Mouse (Mus musculus): ENCODE measurements at regions not wholly inside any gene's neighbourhood (a gene's known extent, or its start where the extent isn't known, plus 50 kb on each side); places are given as distances from the start of the nearest gene placed in this dataset.

DNA sequence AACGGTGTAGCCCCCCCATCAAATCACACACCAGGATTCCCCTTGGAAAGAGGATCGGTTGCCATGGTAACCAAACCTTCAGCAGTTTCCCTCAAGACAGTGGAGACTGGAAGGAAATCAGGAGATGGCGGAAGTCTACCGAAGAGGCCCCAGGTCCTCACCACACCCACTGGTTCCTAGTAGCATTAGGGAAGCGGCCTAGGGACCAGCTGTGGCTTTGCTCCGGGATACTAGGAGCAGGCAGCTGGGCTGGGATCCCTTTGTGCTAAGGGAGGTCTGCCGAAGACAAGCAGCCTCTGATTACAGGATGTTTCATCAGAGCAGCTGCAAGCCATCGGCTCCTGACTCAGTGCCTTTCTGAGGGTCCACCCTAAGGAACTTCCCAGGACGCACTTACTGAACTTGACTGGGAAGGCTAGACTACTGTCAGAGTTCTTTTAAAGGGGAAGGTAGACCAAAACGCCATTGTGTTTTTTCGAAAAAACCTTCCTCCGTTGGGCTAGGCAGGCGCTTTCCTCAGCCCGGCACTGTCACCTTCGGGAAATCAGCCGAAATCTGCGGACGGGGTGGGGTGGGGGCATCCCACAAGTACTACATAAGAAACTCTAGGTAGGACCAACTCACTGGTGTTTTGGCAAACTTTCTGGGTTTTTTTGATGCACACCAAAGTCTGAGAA lies 139.9 kb downstream of the Mtx2 start:
- Histone ChIP-seq H3K4me2 (replicated peaks; ENCODE audit: low read depth, low read length) (no peak overlapping the region), H3K9me3 (ENCODE audit: control insufficient read depth, low read depth, low read length) (no peaks in the 10 kb centered on the region), H3K4me1 (ENCODE audit: control insufficient read depth, insufficient read depth, low read length) (peaks cover 4% of the 10 kb centered on the region; the same call in 1 of the 2 replicates), H3K9ac (replicated peaks; ENCODE audit: low read depth, low read length) (no peak overlapping the region), H3K4me3 (ENCODE audit: low read depth, low read length) (no peak overlapping the region), H3K36me3 (ENCODE audit: control insufficient read depth, insufficient read depth, low read length) (no peaks in the 10 kb centered on the region), H3K27me3 (ENCODE audit: control insufficient read depth, insufficient read depth, low read length) (no peaks in the 10 kb centered on the region), H3K27ac (ENCODE audit: low read length) (peak overlapping the region; percentile 8; the same call in 1 of the 2 replicates)
- peak; percentile 77; the same call in 1 of the 2 replicates for ATAC-seq (ENCODE audit: insufficient number of reproducible peaks, insufficient read depth, low FRiP score, low read depth)
- WGBS: 35% methylated on average over 18 of the region's 18 CpGs

DNA sequence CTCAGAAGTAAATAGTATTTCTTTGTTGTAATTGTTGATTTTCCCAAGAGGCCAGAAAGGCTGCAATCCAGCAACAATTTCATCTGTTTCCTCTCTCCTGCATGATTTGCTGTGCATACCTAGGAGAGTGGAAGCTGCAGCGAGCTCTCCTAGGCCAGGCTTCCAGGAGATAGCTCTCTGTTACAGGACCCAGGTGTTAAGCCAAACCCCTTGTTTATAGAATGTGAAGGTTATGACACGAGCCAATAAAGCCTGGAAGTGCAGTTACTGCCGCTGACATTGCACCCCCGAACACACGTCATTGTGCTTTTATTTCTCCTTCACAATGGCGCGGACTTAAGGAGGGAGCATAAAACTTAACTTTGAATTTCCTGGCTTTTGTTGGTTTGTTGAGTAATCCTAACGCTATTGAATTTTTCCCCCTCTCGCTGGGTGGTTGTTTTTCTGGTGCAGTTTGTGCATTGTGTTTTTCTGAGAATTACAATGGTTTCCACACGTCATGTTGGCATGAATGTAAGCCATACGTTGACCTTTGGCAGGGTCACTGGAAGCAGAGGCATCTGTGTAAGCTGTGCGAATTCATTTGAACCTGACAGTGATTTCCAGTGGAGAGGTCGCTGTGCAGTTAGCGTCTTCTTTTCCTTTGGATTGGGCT lies 145.1 kb downstream of the Mtx2 start:
- WGBS: 33% methylated on average over 14 of the region's 14 CpGs
- Histone ChIP-seq H3K27ac (ENCODE audit: low read length) (no peak overlapping the region; the same call in 1 of the 2 replicates), H3K9ac (replicated peaks; ENCODE audit: low read depth, low read length) (no peak overlapping the region), H3K4me2 (replicated peaks; ENCODE audit: low read depth, low read length) (no peak overlapping the region), H3K36me3 (ENCODE audit: control insufficient read depth, insufficient read depth, low read length) (no peaks in the 10 kb centered on the region), H3K9me3 (ENCODE audit: control insufficient read depth, low read depth, low read length) (no peaks in the 10 kb centered on the region), H3K4me3 (ENCODE audit: low read depth, low read length) (no peak overlapping the region), H3K27me3 (ENCODE audit: control insufficient read depth, insufficient read depth, low read length) (no peaks in the 10 kb centered on the region), H3K4me1 (ENCODE audit: control insufficient read depth, insufficient read depth, low read length) (no peaks in the 10 kb centered on the region)
- no peak for ATAC-seq (ENCODE audit: insufficient number of reproducible peaks, insufficient read depth, low FRiP score, low read depth)

DNA sequence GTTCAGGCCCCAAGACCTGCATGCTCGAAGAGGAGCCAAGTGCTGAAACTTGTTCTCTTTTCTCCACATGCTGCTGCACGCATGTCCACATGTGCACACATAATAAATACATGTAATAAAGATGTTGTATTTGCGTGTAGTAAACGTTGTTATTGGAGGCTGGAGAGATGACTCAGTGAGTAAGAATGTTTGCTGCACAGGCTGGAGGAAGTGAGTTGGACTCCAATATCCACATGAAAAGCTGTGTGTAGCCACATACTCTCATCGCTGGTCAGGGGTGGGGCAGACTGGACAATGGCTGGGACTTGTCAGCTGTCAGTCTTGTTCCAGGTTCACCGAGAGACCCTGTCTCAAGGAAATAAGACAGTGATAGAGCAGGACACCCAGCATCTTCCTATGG lies 147.8 kb downstream of the Mtx2 start:
- H3K4me2 ChIP-seq (replicated peaks; ENCODE audit: low read depth, low read length): no peak overlapping the region
- WGBS: 72% methylated on average over 6 of the region's 6 CpGs
- no peak overlapping the region for H3K27ac ChIP-seq (ENCODE audit: low read length)
- no peaks in the 10 kb centered on the region for H3K4me1 ChIP-seq (ENCODE audit: control insufficient read depth, insufficient read depth, low read length)
- H3K9me3 ChIP-seq (ENCODE audit: control insufficient read depth, low read depth, low read length): no peaks in the 10 kb centered on the region
- no peak for ATAC-seq (ENCODE audit: insufficient number of reproducible peaks, insufficient read depth, low FRiP score, low read depth)
- no peaks in the 10 kb centered on the region for H3K27me3 ChIP-seq (ENCODE audit: control insufficient read depth, insufficient read depth, low read length)
- no peak overlapping the region for H3K9ac ChIP-seq (replicated peaks; ENCODE audit: low read depth, low read length)
- H3K36me3 ChIP-seq (ENCODE audit: control insufficient read depth, insufficient read depth, low read length): no peaks in the 10 kb centered on the region
- H3K4me3 ChIP-seq (ENCODE audit: low read depth, low read length): no peak overlapping the region

DNA sequence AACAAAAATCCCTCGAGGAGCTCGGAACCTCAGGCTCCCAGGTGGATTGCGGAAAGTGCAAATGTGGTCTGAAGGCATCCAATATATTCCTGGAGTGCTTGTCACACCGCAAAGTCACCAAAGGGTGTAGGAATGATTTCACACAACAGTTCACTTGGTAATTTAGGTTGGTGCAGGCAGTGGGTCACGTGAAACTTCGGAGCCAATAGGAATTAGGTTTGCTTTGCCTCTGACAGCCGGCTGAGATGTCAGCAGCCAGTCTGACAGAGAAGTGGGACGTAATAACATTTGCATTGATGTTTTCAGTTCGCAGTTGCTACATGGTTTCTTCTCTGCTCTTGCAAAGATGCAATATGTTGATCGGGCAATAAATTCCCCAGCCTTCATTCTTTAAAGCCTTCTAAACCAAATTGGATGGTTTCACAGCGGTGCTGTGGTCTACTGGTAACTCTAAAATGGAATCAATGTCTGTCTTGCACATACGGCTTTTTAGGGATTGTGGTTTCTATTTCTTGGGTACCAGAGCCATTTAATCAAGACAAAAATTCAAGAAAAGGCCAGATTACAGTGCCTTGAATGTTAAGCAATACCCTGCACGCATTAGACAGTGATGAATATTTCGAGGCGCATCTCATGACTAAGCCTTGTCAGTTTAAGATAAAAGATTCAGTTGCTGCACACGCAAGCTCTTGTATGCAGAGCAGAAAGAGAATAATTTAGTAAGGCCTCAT lies 149.2 kb downstream of the Mtx2 start:
- 60% methylated on average over 16 of the region's 16 CpGs for WGBS
- no peak overlapping the region for H3K4me3 ChIP-seq (ENCODE audit: low read depth, low read length)

DNA sequence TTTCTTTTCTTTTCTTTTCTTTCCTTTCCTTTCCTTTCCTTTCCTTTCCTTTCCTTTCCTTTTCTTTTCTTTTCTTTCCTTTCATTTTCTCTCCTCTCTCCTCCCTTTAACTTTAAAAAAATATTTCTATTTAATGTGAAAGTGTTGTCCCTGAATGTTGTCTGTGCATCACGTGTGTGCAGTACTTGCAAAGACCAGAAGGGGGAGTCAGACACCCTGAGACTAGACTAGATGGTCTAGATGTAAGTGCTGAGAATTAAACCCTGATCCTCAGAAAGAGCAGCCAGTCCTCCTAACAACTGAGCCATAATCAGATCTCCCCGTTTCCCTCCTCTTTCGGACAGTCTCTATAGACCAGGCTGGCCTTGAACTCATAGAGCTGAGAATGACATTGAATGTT lies 151.7 kb downstream of the Mtx2 start:
- WGBS: 94% methylated on average over 3 of the region's 3 CpGs
- no peak for ATAC-seq (ENCODE audit: insufficient number of reproducible peaks, insufficient read depth, low FRiP score, low read depth)

More for the DNA sequence above, 149.2 kb downstream of the Mtx2 start:
- Histone ChIP-seq H3K9me3 (ENCODE audit: control insufficient read depth, low read depth, low read length) (no peaks in the 10 kb centered on the region), H3K36me3 (ENCODE audit: control insufficient read depth, insufficient read depth, low read length) (no peaks in the 10 kb centered on the region), H3K4me1 (ENCODE audit: control insufficient read depth, insufficient read depth, low read length) (no peaks in the 10 kb centered on the region), H3K9ac (replicated peaks; ENCODE audit: low read depth, low read length) (no peak overlapping the region), H3K4me2 (replicated peaks; ENCODE audit: low read depth, low read length) (no peak overlapping the region; the same call in 1 of the 2 replicates), H3K27me3 (ENCODE audit: control insufficient read depth, insufficient read depth, low read length) (no peaks in the 10 kb centered on the region), H3K27ac (ENCODE audit: low read length) (no peak overlapping the region)
- no peak for ATAC-seq (ENCODE audit: insufficient number of reproducible peaks, insufficient read depth, low FRiP score, low read depth)

DNA sequence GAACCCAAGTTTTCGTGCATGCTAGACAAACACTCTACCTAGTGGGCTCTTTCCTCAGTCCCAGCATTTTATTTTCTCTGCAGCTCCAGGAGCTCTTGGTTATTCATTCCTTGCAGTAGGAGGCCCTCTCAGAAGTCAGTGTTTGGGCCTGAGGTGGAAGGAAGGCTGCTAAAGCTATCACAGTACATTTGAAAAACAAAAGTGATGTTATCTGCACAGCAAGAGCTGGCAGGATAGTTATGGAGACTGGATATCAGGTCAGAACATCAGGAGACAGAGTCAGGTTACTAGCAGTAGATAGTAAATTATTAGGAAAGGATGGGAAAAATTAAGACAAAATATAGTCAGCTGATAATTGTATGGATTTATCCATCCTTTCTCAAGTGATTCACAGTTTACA lies 152.2 kb downstream of the Mtx2 start:
- 97% methylated on average over 1 of the region's 1 CpGs for WGBS
- H3K27me3 ChIP-seq (ENCODE audit: control insufficient read depth, insufficient read depth, low read length): no peaks in the 10 kb centered on the region
- no peaks in the 10 kb centered on the region for H3K4me1 ChIP-seq (ENCODE audit: control insufficient read depth, insufficient read depth, low read length)
- no peak for ATAC-seq (ENCODE audit: insufficient number of reproducible peaks, insufficient read depth, low FRiP score, low read depth)
- no peaks in the 10 kb centered on the region for H3K9me3 ChIP-seq (ENCODE audit: control insufficient read depth, low read depth, low read length)
- no peak overlapping the region for H3K4me2 ChIP-seq (replicated peaks; ENCODE audit: low read depth, low read length)
- no peaks in the 10 kb centered on the region for H3K36me3 ChIP-seq (ENCODE audit: control insufficient read depth, insufficient read depth, low read length)
- no peak overlapping the region for H3K9ac ChIP-seq (replicated peaks; ENCODE audit: low read depth, low read length)
- no peak overlapping the region for H3K27ac ChIP-seq (ENCODE audit: low read length)
- no peak overlapping the region for H3K4me3 ChIP-seq (ENCODE audit: low read depth, low read length)

More for the DNA sequence above, 151.7 kb downstream of the Mtx2 start:
- H3K27ac ChIP-seq (ENCODE audit: low read length): no peak overlapping the region
- H3K9ac ChIP-seq (replicated peaks; ENCODE audit: low read depth, low read length): no peak overlapping the region
- H3K9me3 ChIP-seq (ENCODE audit: control insufficient read depth, low read depth, low read length): no peaks in the 10 kb centered on the region
- no peak overlapping the region for H3K4me3 ChIP-seq (ENCODE audit: low read depth, low read length)
- no peaks in the 10 kb centered on the region for H3K4me1 ChIP-seq (ENCODE audit: control insufficient read depth, insufficient read depth, low read length)
- no peaks in the 10 kb centered on the region for H3K36me3 ChIP-seq (ENCODE audit: control insufficient read depth, insufficient read depth, low read length)
- H3K4me2 ChIP-seq (replicated peaks; ENCODE audit: low read depth, low read length): no peak overlapping the region
- no peaks in the 10 kb centered on the region for H3K27me3 ChIP-seq (ENCODE audit: control insufficient read depth, insufficient read depth, low read length)

DNA sequence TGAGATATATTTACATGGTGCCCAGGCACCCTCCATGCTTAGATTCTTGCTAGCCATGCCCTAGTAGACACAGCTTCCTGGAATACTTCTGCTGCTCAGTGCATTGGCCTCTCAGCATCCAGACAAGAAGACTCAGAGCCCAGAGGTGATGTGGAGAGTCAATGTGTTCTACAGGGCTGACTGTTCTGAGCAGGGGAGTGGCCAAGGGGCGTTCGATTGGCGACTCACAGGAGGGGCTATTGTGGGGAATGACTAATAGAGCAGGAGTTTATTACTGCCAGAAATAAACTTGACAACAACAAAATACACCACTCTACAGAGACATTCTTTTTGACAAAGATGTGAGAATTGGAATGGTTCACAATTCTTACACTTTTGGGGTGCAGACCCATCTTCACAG lies 156.3 kb downstream of the Mtx2 start:
- H3K27ac ChIP-seq (ENCODE audit: low read length): no peak overlapping the region
- no peaks in the 10 kb centered on the region for H3K27me3 ChIP-seq (ENCODE audit: control insufficient read depth, insufficient read depth, low read length)
- H3K4me1 ChIP-seq (ENCODE audit: control insufficient read depth, insufficient read depth, low read length): no peaks in the 10 kb centered on the region
- H3K36me3 ChIP-seq (ENCODE audit: control insufficient read depth, insufficient read depth, low read length): no peaks in the 10 kb centered on the region
- no peak overlapping the region for H3K9ac ChIP-seq (replicated peaks; ENCODE audit: low read depth, low read length)
- H3K4me3 ChIP-seq (ENCODE audit: low read depth, low read length): no peak overlapping the region
- H3K4me2 ChIP-seq (replicated peaks; ENCODE audit: low read depth, low read length): no peak overlapping the region
- no peak for ATAC-seq (ENCODE audit: insufficient number of reproducible peaks, insufficient read depth, low FRiP score, low read depth)
- no peaks in the 10 kb centered on the region for H3K9me3 ChIP-seq (ENCODE audit: control insufficient read depth, low read depth, low read length)
- WGBS: 86% methylated on average over 3 of the region's 3 CpGs

DNA sequence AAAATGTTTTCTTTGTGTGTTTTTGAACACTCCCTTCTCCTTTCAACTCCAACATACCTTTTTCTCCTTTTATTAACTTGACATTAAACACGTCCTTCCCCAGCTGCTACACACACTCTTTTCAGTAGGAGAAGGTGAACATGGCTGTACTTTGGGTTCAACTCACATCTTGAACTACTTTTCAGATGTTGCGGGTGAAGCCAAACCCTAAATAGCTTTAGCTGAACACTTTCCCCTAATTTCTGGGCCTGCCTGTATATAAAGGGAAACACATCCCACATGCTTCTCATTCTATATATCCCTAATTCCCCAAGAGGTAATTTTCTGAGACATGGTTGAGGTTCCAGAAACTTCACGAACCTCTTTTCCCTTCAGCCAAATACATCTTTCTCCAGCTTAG lies 168.2 kb downstream of the Mtx2 start:
- H3K36me3 ChIP-seq (ENCODE audit: control insufficient read depth, insufficient read depth, low read length): no peaks in the 10 kb centered on the region
- WGBS: 78% methylated on average over 3 of the region's 3 CpGs
- no peak for ATAC-seq (ENCODE audit: insufficient number of reproducible peaks, insufficient read depth, low FRiP score, low read depth)

More for the DNA sequence above, 168.2 kb downstream of the Mtx2 start:
- Histone ChIP-seq H3K9ac (replicated peaks; ENCODE audit: low read depth, low read length) (no peak overlapping the region), H3K4me1 (ENCODE audit: control insufficient read depth, insufficient read depth, low read length) (no peaks in the 10 kb centered on the region), H3K4me3 (ENCODE audit: low read depth, low read length) (no peak overlapping the region), H3K27ac (ENCODE audit: low read length) (no peak overlapping the region), H3K27me3 (ENCODE audit: control insufficient read depth, insufficient read depth, low read length) (no peaks in the 10 kb centered on the region), H3K4me2 (replicated peaks; ENCODE audit: low read depth, low read length) (no peak overlapping the region), H3K9me3 (ENCODE audit: control insufficient read depth, low read depth, low read length) (no peaks in the 10 kb centered on the region)

Data from stomach, embryonic 14.5 days (tissue).